Mouse (Mus musculus) heart, embryonic 16.5 days (tissue): Measurements from ENCODE around the gene Sh3gl2. TPM values are rescaled to one million over a fixed set of nuclear protein-coding genes. Genes with fewer than 3 reads are reported as not detected.

Source experiments
- ATAC-seq: fragments of 200-750 bp; cut with Nextera tagmentation; replicated peaks from 2 replicates; pipeline ENCODE4 v1.8.0; 2017; ENCODE audit warnings: moderate number of reproducible peaks; ENCODE audit not compliant: insufficient read depth, low FRiP score; ENCODE audit errors: extremely low read depth
- H3K27ac ChIP-seq: fragments of 300-500 bp; sonication (generic); 2 replicates; pipeline ENCODE4 v1.5.1; 2014; ENCODE audit warnings: mild to moderate bottlenecking, low read length, control low read depth, moderate library complexity
- H3K27me3 ChIP-seq: fragments of 300-500 bp; sonication (generic); 2 replicates; pipeline ENCODE4 v1.6.1; 2014; ENCODE audit warnings: low read length, mixed read lengths; ENCODE audit not compliant: control insufficient read depth, insufficient read depth
- H3K36me3 ChIP-seq: fragments of 300-500 bp; sonication (generic); 2 replicates; pipeline ENCODE4 v1.6.1; 2014; ENCODE audit not compliant: control insufficient read depth, insufficient read depth
- H3K4me1 ChIP-seq: fragments of 300-500 bp; sonication (generic); 2 replicates; pipeline ENCODE4 v1.6.1; 2014; ENCODE audit warnings: low read length, mixed read lengths; ENCODE audit not compliant: control insufficient read depth, insufficient read depth
- H3K4me2 ChIP-seq: fragments of 300-500 bp; sonication (generic); 2 replicates; pipeline ENCODE4 v1.6.1; 2014; ENCODE audit warnings: low read depth, mild to moderate bottlenecking, control low read depth, low read length
- H3K4me3 ChIP-seq: fragments of 300-500 bp; sonication (generic); 2 replicates; pipeline ENCODE4 v1.5.1; 2014; ENCODE audit warnings: mild to moderate bottlenecking, control low read depth, low read length
- H3K9ac ChIP-seq: fragments of 300-500 bp; sonication (generic); 2 replicates; pipeline ENCODE4 v1.6.1; 2014; ENCODE audit warnings: low read length, control low read depth
- H3K9me3 ChIP-seq: fragments of 300-500 bp; sonication (generic); replicated peaks from 2 replicates; pipeline ENCODE4 v1.6.1; 2016; ENCODE audit warnings: low read length; ENCODE audit not compliant: control insufficient read depth
- WGBS: fragments of 180-500 bp; shearing (Covaris S2); extraction: QIAGEN DNeasy Blood & Tissue Kit; methylation state at CpG from one replicate; pipeline ENCODE4 v1.1.7; 2014; 5-methylcytosine and 5-hydroxymethylcytosine counted together
- polyA plus RNA-seq: library from polyadenylated mRNA; unstranded; fragments of >200 nt; fragmentation: Nextera tagmentation; extraction: Ambion mirVana; gene quantifications from 2 replicates; pipeline ENCODE4 v1.2.1, GENCODE M21; 2015

Sh3gl2 gene
- polyA plus RNA-seq, 1 experiment from 2014 or later, result 0.81 TPM

- ATAC-seq, result no peak
- 80% methylated on average over 7 of the region's 8 CpGs for WGBS
- Histone ChIP-seq H3K4me1 (no peaks in the 10 kb centered on the region), H3K9ac (no peak overlapping the region), H3K27ac (no peak overlapping the region), H3K36me3 (no peaks in the 10 kb centered on the region), H3K4me2 (no peak overlapping the region), H3K4me3 (no peak overlapping the region), H3K27me3 (no peaks in the 10 kb centered on the region), H3K9me3 (no peaks in the 10 kb centered on the region)
Measured at GRCm38 (mm10) chr4:85255771-85256389, 51.0 kb downstream of the Sh3gl2 start.

DNA sequence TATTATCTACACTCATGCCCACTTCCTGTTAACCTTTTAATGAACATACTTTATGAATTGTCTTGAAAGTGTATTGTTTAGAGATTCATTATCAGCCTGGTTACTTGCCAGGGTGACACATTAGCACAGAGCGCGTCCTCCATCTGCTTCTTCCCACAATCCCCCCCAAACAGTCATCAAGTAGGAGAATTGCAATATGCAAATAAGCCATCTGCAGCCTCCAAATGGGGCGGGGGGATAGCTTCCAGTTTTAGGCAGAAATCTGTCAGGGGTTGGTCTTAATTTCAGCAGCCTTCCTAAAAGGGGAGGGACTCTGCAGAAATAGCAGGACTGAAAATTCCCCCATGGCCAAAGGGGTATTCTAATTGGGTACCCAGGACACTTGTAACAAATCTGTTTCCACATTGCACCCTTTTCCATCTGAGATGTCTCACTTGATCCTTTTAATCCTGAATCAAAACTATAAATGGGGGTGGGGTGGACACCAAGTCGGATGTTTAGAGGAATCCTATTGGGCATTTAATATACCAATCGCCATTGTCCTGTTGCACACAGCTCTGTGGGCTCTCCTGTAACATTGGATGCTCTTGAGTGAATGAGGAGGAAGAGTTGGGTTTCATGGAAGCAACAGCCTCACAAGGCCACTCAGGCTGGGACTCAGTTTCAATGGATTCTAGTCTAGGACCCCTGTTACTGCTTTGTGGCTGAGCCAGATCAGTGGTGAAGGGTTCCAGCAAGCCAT lies 51.7 kb downstream of the Sh3gl2 start:
- H3K4me2 ChIP-seq, result no peak overlapping the region
- no peaks in the 10 kb centered on the region for H3K9me3 ChIP-seq
- no peak for ATAC-seq
- H3K27ac ChIP-seq, result no peak overlapping the region
- no peaks in the 10 kb centered on the region for H3K27me3 ChIP-seq
- WGBS, result 75% methylated on average over 5 of the region's 5 CpGs
- no peaks in the 10 kb centered on the region for H3K36me3 ChIP-seq
- H3K4me1 ChIP-seq, result no peaks in the 10 kb centered on the region
- no peak overlapping the region for H3K9ac ChIP-seq
- H3K4me3 ChIP-seq, result no peak overlapping the region

GRCm38 (mm10) chr4:85257771-85258341 lies 52.9 kb downstream of the Sh3gl2 start:
- 78% methylated on average over 4 of the region's 4 CpGs for WGBS
- Histone ChIP-seq H3K4me1 (no peaks in the 10 kb centered on the region), H3K4me3 (no peak overlapping the region), H3K4me2 (no peak overlapping the region), H3K27me3 (no peaks in the 10 kb centered on the region), H3K27ac (no peak overlapping the region), H3K9ac (no peak overlapping the region), H3K36me3 (no peaks in the 10 kb centered on the region), H3K9me3 (no peaks in the 10 kb centered on the region)
- no peak for ATAC-seq

GRCm38 (mm10) chr4:85260687-85261658 lies 56.0 kb downstream of the Sh3gl2 start:
- Histone ChIP-seq H3K9ac (no peak overlapping the region), H3K4me3 (no peak overlapping the region), H3K36me3 (no peaks in the 10 kb centered on the region), H3K27me3 (no peaks in the 10 kb centered on the region), H3K9me3 (no peaks in the 10 kb centered on the region), H3K27ac (no peak overlapping the region), H3K4me2 (no peak overlapping the region), H3K4me1 (no peaks in the 10 kb centered on the region)
- WGBS, result 84% methylated on average over 12 of the region's 12 CpGs
- no peak for ATAC-seq

DNA sequence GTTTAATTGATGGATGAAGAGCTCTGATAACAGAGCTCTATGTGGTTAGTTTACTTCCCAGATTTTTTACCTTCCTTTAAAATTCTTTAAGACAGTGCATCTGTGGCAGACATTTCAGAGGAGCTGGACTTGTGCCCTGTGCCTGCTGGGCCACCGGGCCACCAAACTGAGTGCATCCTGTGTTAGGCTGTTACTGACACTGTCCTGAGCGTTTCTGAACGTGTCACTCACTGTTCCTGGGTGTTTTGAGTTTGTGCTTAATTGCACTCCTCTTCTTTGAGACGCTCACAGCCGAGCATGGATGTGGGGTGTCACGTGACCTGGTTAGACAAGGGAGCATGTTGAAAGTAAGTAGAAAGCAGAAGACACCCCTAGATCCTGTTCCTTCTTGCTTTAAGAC lies 57.2 kb downstream of the Sh3gl2 start:
- H3K4me2 ChIP-seq, result no peak overlapping the region
- ATAC-seq, result no peak
- no peaks in the 10 kb centered on the region for H3K36me3 ChIP-seq
- no peaks in the 10 kb centered on the region for H3K27me3 ChIP-seq
- H3K9ac ChIP-seq, result no peak overlapping the region
- H3K4me3 ChIP-seq, result no peak overlapping the region
- H3K27ac ChIP-seq, result no peak overlapping the region
- H3K4me1 ChIP-seq, result no peaks in the 10 kb centered on the region
- WGBS, result 60% methylated on average over 6 of the region's 6 CpGs
- no peaks in the 10 kb centered on the region for H3K9me3 ChIP-seq

GRCm38 (mm10) chr4:85262606-85263005 lies 57.7 kb downstream of the Sh3gl2 start:
- H3K4me1 ChIP-seq, result no peaks in the 10 kb centered on the region
- 79% methylated on average over 13 of the region's 13 CpGs for WGBS
- no peak overlapping the region for H3K4me3 ChIP-seq
- no peak for ATAC-seq
- no peak overlapping the region for H3K9ac ChIP-seq
- no peak overlapping the region for H3K27ac ChIP-seq
- no peaks in the 10 kb centered on the region for H3K36me3 ChIP-seq
- H3K27me3 ChIP-seq, result no peaks in the 10 kb centered on the region
- H3K4me2 ChIP-seq, result no peak overlapping the region
- no peaks in the 10 kb centered on the region for H3K9me3 ChIP-seq

DNA sequence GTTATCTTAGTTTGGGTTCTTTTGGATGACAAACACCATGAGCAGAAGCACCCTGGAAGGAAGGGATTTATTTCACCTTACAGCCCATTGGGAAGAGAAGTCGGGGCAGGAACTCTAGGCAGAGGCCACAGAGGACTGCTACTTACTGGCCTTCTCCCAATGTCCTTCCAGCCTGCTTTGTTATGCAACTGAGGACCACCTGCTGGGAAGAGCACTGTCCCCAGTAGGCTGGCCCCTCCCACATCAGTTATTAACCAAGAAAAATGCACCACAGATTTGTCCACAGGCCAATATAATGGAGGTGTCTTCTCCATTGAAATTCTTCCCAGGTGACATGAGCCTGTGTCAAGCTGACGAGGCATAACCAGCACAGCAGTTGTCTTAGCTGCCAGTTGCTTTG lies 62.5 kb downstream of the Sh3gl2 start:
- H3K4me2 ChIP-seq, result no peak overlapping the region
- no peak overlapping the region for H3K9ac ChIP-seq
- WGBS, result 68% methylated on average over 2 of the region's 2 CpGs
- no peaks in the 10 kb centered on the region for H3K36me3 ChIP-seq
- no peaks in the 10 kb centered on the region for H3K9me3 ChIP-seq
- H3K4me1 ChIP-seq, result no peaks in the 10 kb centered on the region
- H3K27ac ChIP-seq, result no peak overlapping the region
- no peak for ATAC-seq
- H3K4me3 ChIP-seq, result no peak overlapping the region
- H3K27me3 ChIP-seq, result no peaks in the 10 kb centered on the region

DNA sequence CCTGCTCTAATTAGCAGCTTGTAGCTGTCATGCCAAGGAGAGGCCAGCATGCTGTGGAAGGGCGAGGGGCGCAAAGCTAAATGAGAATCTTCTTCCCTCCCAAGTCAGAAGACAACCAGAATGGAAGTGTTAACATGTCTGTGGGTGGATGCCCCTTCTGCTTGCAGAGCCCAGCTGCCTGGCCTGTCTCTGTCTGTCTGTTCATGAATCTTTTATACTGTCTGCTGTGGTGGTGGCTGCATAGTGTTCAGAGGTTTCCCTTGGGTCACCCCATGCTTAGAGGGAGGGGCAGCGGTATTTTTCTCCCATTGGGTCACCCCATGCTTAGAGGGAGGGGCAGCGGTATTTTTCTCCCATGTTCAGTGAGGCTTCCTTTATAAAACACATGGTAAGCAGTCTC lies 68.0 kb downstream of the Sh3gl2 start:
- H3K4me3 ChIP-seq, result no peak overlapping the region
- no peaks in the 10 kb centered on the region for H3K4me1 ChIP-seq
- no peaks in the 10 kb centered on the region for H3K27me3 ChIP-seq
- 78% methylated on average over 4 of the region's 4 CpGs for WGBS
- H3K27ac ChIP-seq, result no peak overlapping the region
- H3K36me3 ChIP-seq, result no peaks in the 10 kb centered on the region
- no peaks in the 10 kb centered on the region for H3K9me3 ChIP-seq
- no peak overlapping the region for H3K9ac ChIP-seq
- H3K4me2 ChIP-seq, result no peak overlapping the region
- ATAC-seq, result no peak
